Mouse (Mus musculus) MEL (cell line): ENCODE results near the gene Klf2. TPM values are rescaled to one million over a fixed set of nuclear protein-coding genes. Genes with fewer than 3 reads are reported as not detected.

Experiments
- DNase-seq: peaks from one replicate; pipeline ENCODE4 v3.0.0; 2011; ENCODE audit warnings: low read depth, low spot score
- H3K27ac ChIP-seq: 2 replicates; pipeline ENCODE4 v1.5.1; 2012; ENCODE audit warnings: low read depth, mild to moderate bottlenecking, control low read depth, low read length, moderate library complexity; ENCODE audit not compliant: control insufficient read depth
- H3K27me3 ChIP-seq, 2 experiments: fragments of 150-350 bp in 1 of 2; sonication (generic) in 1 of 2; 2 replicates each; pipeline ENCODE4 v1.6.1; 2012; ENCODE audit warnings: low read length in 2 of 2, mild to moderate bottlenecking in 2 of 2, improper control_type of control experiment in 1 of 2, moderate library complexity in 1 of 2; ENCODE audit not compliant: insufficient read depth in 2 of 2, control insufficient read depth in 1 of 2
- H3K36me3 ChIP-seq, 2 experiments: 2 replicates each; pipeline ENCODE4 v1.6.1; 2012 to 2014; ENCODE audit warnings: low read length in 2 of 2, improper control_type of control experiment in 1 of 2, inconsistent platforms in 1 of 2, mild to moderate bottlenecking in 1 of 2; ENCODE audit not compliant: insufficient read depth in 2 of 2, control insufficient read depth in 1 of 2
- H3K4me1 ChIP-seq, 2 experiments: fragments of 150-350 bp in 1 of 2; sonication (generic) in 1 of 2; 2 replicates each; pipeline ENCODE4 v1.6.1; 2012; ENCODE audit warnings: low read length in 2 of 2, improper control_type of control experiment in 1 of 2, mild to moderate bottlenecking in 1 of 2; ENCODE audit not compliant: insufficient read depth in 2 of 2, control insufficient read depth in 1 of 2
- H3K4me3 ChIP-seq, 2 experiments: fragments of 150-350 bp in 1 of 2; sonication (generic) in 1 of 2; 2 replicates each; pipeline ENCODE4 v1.5.1; 2012; ENCODE audit warnings: low read depth in 2 of 2, low read length in 2 of 2, mild to moderate bottlenecking in 2 of 2, moderate library complexity in 2 of 2, control low read depth in 1 of 2, improper control_type of control experiment in 1 of 2; ENCODE audit not compliant: control insufficient read depth in 1 of 2, insufficient read depth in 1 of 2
- H3K79me2 ChIP-seq: 2 replicates; pipeline ENCODE4 v1.6.1; 2012; ENCODE audit warnings: mild to moderate bottlenecking, low read length, moderate library complexity; ENCODE audit not compliant: control insufficient read depth, poor library complexity, insufficient read depth
- H3K9ac ChIP-seq: 2 replicates; pipeline ENCODE4 v1.6.1; 2012; ENCODE audit warnings: low read depth, mild to moderate bottlenecking, control low read depth, low read length, moderate library complexity; ENCODE audit not compliant: control insufficient read depth, poor library complexity, severe bottlenecking
- H3K9me3 ChIP-seq: fragments of 150-350 bp; sonication (generic); replicated peaks from 2 replicates; pipeline ENCODE4 v1.6.1; 2012; ENCODE audit warnings: mild to moderate bottlenecking, low read length, improper control_type of control experiment, moderate library complexity; ENCODE audit not compliant: insufficient read depth
- CHD1 ChIP-seq: IDR thresholded peaks from 2 replicates; pipeline ENCODE4 v1.6.1; 2012; ENCODE audit warnings: low read depth, mild to moderate bottlenecking, inconsistent platforms, low read length, improper control_type of control experiment
- CHD2 ChIP-seq: IDR thresholded peaks from 2 replicates; pipeline ENCODE4 v1.6.1; 2011; ENCODE audit warnings: low read length, improper control_type of control experiment
- CTCF ChIP-seq, 3 experiments: IDR thresholded peaks in 2 of 3; conservative IDR thresholded peaks in 1 of 3; 2 replicates each; pipeline ENCODE4 v1.5.1; 2011 to 2012; ENCODE audit warnings: low read length in 3 of 3, low read depth in 2 of 3, mild to moderate bottlenecking in 2 of 3, improper control_type of control experiment in 1 of 3, inconsistent platforms in 1 of 3, mixed read lengths in 1 of 3, moderate library complexity in 1 of 3; ENCODE audit not compliant: control insufficient read depth in 1 of 3, insufficient read depth in 1 of 3, poor library complexity in 1 of 3, severe bottlenecking in 1 of 3
- E2F4 ChIP-seq: IDR thresholded peaks from 2 replicates; pipeline ENCODE4 v1.6.1; 2011; ENCODE audit warnings: low read depth, low read length, improper control_type of control experiment, borderline replicate concordance
- ELF1 ChIP-seq: IDR thresholded peaks from 2 replicates; pipeline ENCODE4 v1.6.1; 2014; ENCODE audit warnings: low read depth, mild to moderate bottlenecking, inconsistent platforms, low read length, improper control_type of control experiment, moderate library complexity
- EP300 ChIP-seq, 2 experiments: IDR thresholded peaks; 2 replicates each; pipeline ENCODE4 v1.6.1; 2011; ENCODE audit warnings: improper control_type of control experiment in 2 of 2, low read length in 2 of 2, low read depth in 1 of 2, mild to moderate bottlenecking in 1 of 2
- ETS1 ChIP-seq: IDR thresholded peaks from 2 replicates; pipeline ENCODE4 v1.6.1; 2012; ENCODE audit warnings: low read depth, mild to moderate bottlenecking, inconsistent platforms, low read length, improper control_type of control experiment, moderate library complexity
- GABPA ChIP-seq: IDR thresholded peaks from 2 replicates; pipeline ENCODE4 v1.6.1; 2012; ENCODE audit warnings: low read depth, mild to moderate bottlenecking, inconsistent platforms, low read length, improper control_type of control experiment, moderate library complexity
- GATA1 ChIP-seq: IDR thresholded peaks from 2 replicates; pipeline ENCODE4 v1.6.1; 2011; ENCODE audit warnings: low read depth, low read length, improper control_type of control experiment
- HCFC1 ChIP-seq: IDR thresholded peaks from 2 replicates; pipeline ENCODE4 v1.6.1; 2012; ENCODE audit warnings: low read depth, mild to moderate bottlenecking, inconsistent platforms, low read length, improper control_type of control experiment, moderate library complexity
- JUND ChIP-seq: IDR thresholded peaks from 2 replicates; pipeline ENCODE4 v1.6.1; 2011; ENCODE audit warnings: low read depth, mild to moderate bottlenecking, improper control_type of control experiment, low read length
- KAT2A ChIP-seq: conservative IDR thresholded peaks from 2 replicates; pipeline ENCODE4 v1.6.1; 2012; ENCODE audit warnings: low read depth, low read length, improper control_type of control experiment, inconsistent platforms
- MAFK ChIP-seq: IDR thresholded peaks from 2 replicates; pipeline ENCODE4 v1.6.1; 2011; ENCODE audit warnings: low read depth, mild to moderate bottlenecking, low read length, improper control_type of control experiment, borderline replicate concordance
- MAX ChIP-seq: IDR thresholded peaks from 2 replicates; pipeline ENCODE4 v1.6.1; 2011; ENCODE audit warnings: low read length, improper control_type of control experiment
- MAZ ChIP-seq: IDR thresholded peaks from 2 replicates; pipeline ENCODE4 v1.6.1; 2012; ENCODE audit warnings: low read depth, mild to moderate bottlenecking, inconsistent platforms, low read length, improper control_type of control experiment
- MEF2A ChIP-seq: IDR thresholded peaks from 2 replicates; pipeline ENCODE4 v1.6.1; 2014; ENCODE audit warnings: low read depth, mild to moderate bottlenecking, inconsistent platforms, low read length, improper control_type of control experiment; ENCODE audit not compliant: poor library complexity, insufficient replicate concordance, severe bottlenecking; ENCODE audit errors: extremely low read depth
- MYB ChIP-seq: IDR thresholded peaks from 2 replicates; pipeline ENCODE4 v1.6.1; 2011; ENCODE audit warnings: mild to moderate bottlenecking, low read depth, low read length, improper control_type of control experiment
- MYC ChIP-seq: IDR thresholded peaks from 2 replicates; pipeline ENCODE4 v1.6.1; 2011; ENCODE audit warnings: low read depth, mild to moderate bottlenecking, low read length, improper control_type of control experiment, moderate library complexity
- POLR2A ChIP-seq, 2 experiments: IDR thresholded peaks; 2 replicates each; pipeline ENCODE4 v1.6.1; 2011 to 2012; ENCODE audit warnings: low read length in 2 of 2, mild to moderate bottlenecking in 2 of 2, control low read depth in 1 of 2, improper control_type of control experiment in 1 of 2, low read depth in 1 of 2, moderate library complexity in 1 of 2; ENCODE audit not compliant: control insufficient read depth in 1 of 2, insufficient read depth in 1 of 2, poor library complexity in 1 of 2
- POLR2AphosphoS2 ChIP-seq: IDR thresholded peaks from 2 replicates; pipeline ENCODE4 v1.6.1; 2011; ENCODE audit warnings: low read length, improper control_type of control experiment
- POLR2AphosphoS5 ChIP-seq: IDR thresholded peaks from 2 replicates; pipeline ENCODE4 v1.6.1; 2012; ENCODE audit warnings: low read depth, borderline replicate concordance, mild to moderate bottlenecking, inconsistent platforms, low read length, moderate library complexity, mixed read lengths
- RCOR1 ChIP-seq: IDR thresholded peaks from 2 replicates; pipeline ENCODE4 v1.6.1; 2012; ENCODE audit warnings: low read depth, mild to moderate bottlenecking, inconsistent platforms, low read length, improper control_type of control experiment
- SIN3A ChIP-seq: IDR thresholded peaks from 2 replicates; pipeline ENCODE4 v1.6.1; 2012; ENCODE audit warnings: low read length, improper control_type of control experiment, inconsistent platforms
- SMC3 ChIP-seq: IDR thresholded peaks from 2 replicates; pipeline ENCODE4 v1.6.1; 2011; ENCODE audit warnings: low read depth, low read length, improper control_type of control experiment
- TAL1 ChIP-seq: IDR thresholded peaks from 2 replicates; pipeline ENCODE4 v1.6.1; 2012; ENCODE audit warnings: mild to moderate bottlenecking, inconsistent platforms, low read length, moderate library complexity, mixed read lengths
- TBP ChIP-seq: IDR thresholded peaks from 2 replicates; pipeline ENCODE4 v1.8.0; 2011; ENCODE audit warnings: low read depth, low read length, improper control_type of control experiment
- TCF12 ChIP-seq: IDR thresholded peaks from 2 replicates; pipeline ENCODE4 v1.6.1; 2014; ENCODE audit warnings: low read depth, mild to moderate bottlenecking, inconsistent platforms, low read length, improper control_type of control experiment, moderate library complexity
- USF1 ChIP-seq: IDR thresholded peaks from 2 replicates; pipeline ENCODE4 v1.6.1; 2014; ENCODE audit warnings: low read depth, mild to moderate bottlenecking, inconsistent platforms, low read length, improper control_type of control experiment, moderate library complexity
- USF2 ChIP-seq, 2 experiments: IDR thresholded peaks; 2 replicates each; pipeline ENCODE4 v1.6.1; 2011 to 2012; ENCODE audit warnings: improper control_type of control experiment in 2 of 2, low read length in 2 of 2, borderline replicate concordance in 1 of 2, inconsistent platforms in 1 of 2, low read depth in 1 of 2, mild to moderate bottlenecking in 1 of 2; ENCODE audit not compliant: insufficient read depth in 1 of 2
- ZC3H11A ChIP-seq: IDR thresholded peaks from 2 replicates; pipeline ENCODE4 v1.6.1; 2012; ENCODE audit warnings: low read depth, mild to moderate bottlenecking, inconsistent platforms, low read length, improper control_type of control experiment
- ZKSCAN1 ChIP-seq: IDR thresholded peaks from 2 replicates; pipeline ENCODE4 v1.6.1; 2012; ENCODE audit warnings: low read depth, mild to moderate bottlenecking, inconsistent platforms, low read length, improper control_type of control experiment, moderate library complexity
- ZNF384 ChIP-seq: IDR thresholded peaks from 2 replicates; pipeline ENCODE4 v1.6.1; 2012; ENCODE audit warnings: low read depth, mild to moderate bottlenecking, inconsistent platforms, low read length, improper control_type of control experiment
- polyA plus RNA-seq, 2 experiments: library from polyadenylated mRNA; stranded (reverse) in 1 of 2; unstranded in 1 of 2; fragments of >175 nt in 1 of 2; fragments of >200 nt in 1 of 2; gene quantifications; 2 replicates each; pipeline versions ENCODE4 v1.2.1 to v1.2.4; 2012; ENCODE audit warnings: low replicate concordance in 2 of 2, low read depth in 1 of 2; ENCODE audit not compliant: insufficient read length in 2 of 2, insufficient read depth in 1 of 2, missing spikeins in 1 of 2
- total RNA-seq: library from RNA; depleted of rRNA; stranded (reverse); fragments of 300-350 nt; gene quantifications from 2 replicates; pipeline ENCODE4 v1.2.3, GENCODE M21; 2012

Klf2 gene
- total and polyA plus RNA-seq, 3 experiments = not detected

DNA sequence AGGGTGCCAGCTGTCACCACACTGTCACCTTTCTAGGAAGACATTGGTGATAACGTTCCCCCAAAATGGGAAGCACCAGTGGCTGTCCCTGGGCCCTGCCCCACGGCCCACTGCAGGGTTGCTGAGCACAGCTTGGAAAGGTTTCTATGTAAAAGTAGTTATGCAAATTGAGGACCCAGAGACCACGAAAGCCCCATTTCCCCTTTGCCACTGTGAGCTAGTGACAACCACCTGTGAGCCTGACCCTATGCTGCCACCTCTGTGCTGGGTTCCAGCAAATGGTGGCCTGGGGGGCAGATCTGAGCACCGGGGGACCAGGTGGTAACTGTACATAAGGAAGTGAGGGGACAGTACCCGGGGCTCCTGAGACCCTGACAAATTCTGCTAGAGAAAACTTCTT lies 45.0 kb upstream of the Klf2 start:
- no peak overlapping the region for H3K27ac ChIP-seq
- no peaks in the 10 kb centered on the region for H3K27me3 ChIP-seq
- TF ChIP-seq SMC3 (no peak), ETS1 (no peak), ZC3H11A (no peak), HCFC1 (no peak)
- TF ChIP-seq, all 39 proteins: peak for 0
- H3K9ac ChIP-seq = no peak overlapping the region
- no peaks in the 10 kb centered on the region for H3K9me3 ChIP-seq
- H3K79me2 ChIP-seq = no peaks in the 10 kb centered on the region
- peaks cover 0 to 21% of the 10 kb centered on the region in 2 experiments; a peak in 2 of 4 replicates for H3K36me3 ChIP-seq
- no peak for DNase-seq
- no peak overlapping the region for H3K4me3 ChIP-seq
- H3K4me1 ChIP-seq = peaks cover 6 to 34% of the 10 kb centered on the region in 2 experiments; a peak in 3 of 4 replicates

DNA sequence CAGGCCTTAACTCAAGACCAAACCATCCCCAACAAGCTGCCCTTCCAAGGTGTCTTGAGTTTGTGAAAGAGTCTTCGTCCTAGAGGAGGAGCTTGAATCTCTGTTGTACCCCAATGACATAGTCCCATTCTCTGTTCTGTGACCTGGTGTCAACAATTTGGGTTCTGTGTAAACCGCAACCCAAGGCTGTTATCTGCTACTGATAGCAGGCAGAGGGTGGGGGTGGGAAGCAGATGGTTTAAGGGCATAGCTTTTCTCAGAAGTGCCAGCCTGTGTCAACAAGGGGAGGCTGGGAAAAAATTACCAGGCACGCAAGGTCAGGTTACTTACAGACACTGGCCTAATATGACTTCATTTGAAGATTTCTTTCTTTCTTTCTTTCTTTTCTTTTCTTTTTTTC lies 41.6 kb upstream of the Klf2 start:
- H3K4me3 ChIP-seq = no peak overlapping the region
- H3K79me2 ChIP-seq = no peaks in the 10 kb centered on the region
- DNase-seq = peak; percentile 62
- H3K9ac ChIP-seq = no peak overlapping the region
- peaks cover 0 to 1% of the 10 kb centered on the region in 2 experiments; a peak in 1 of 4 replicates for H3K27me3 ChIP-seq
- peaks cover 0 to 8% of the 10 kb centered on the region in 2 experiments; a peak in 2 of 4 replicates for H3K36me3 ChIP-seq
- no peaks in the 10 kb centered on the region for H3K9me3 ChIP-seq
- H3K27ac ChIP-seq = no peak overlapping the region
- peaks cover 6 to 18% of the 10 kb centered on the region in 2 experiments; a peak in 3 of 4 replicates for H3K4me1 ChIP-seq
- TF ChIP-seq TBP (no peak), USF1 (no peak), HCFC1 (no peak), GABPA (no peak), SIN3A (peak; percentile 60), GATA1 (peak; percentile 85), SMC3 (no peak), ZKSCAN1 (no peak), E2F4 (no peak), CHD2 (no peak), MYC (no peak), RCOR1 (peak; percentile 89), MEF2A (no peak), USF2 (IDR thresholded peaks at IDR 0.05; ENCODE audit: borderline replicate concordance in 1 of 2, insufficient read depth in 1 of 2, low read depth in 1 of 2, low read length in 2 of 2) (no peak), CHD1 (no peak), EP300 (IDR thresholded peaks at IDR 0.05; ENCODE audit: low read depth in 1 of 2, low read length in 2 of 2) (peak; percentile 72 to 80), ZNF384 (peak; percentile 76), ZC3H11A (no peak), JUND (no peak), TAL1 (peak; percentile 58), POLR2AphosphoS5 (no peak), POLR2AphosphoS2 (no peak), MYB (no peak), TCF12 (peak; percentile 83), ELF1 (no peak), MAZ (peak; percentile 59; the same call in 1 of the 2 replicates), POLR2A (IDR thresholded peaks at IDR 0.05; ENCODE audit: control insufficient read depth in 1 of 2, insufficient read depth in 1 of 2, low read depth in 1 of 2, low read length in 2 of 2, poor library complexity in 1 of 2) (no peak), MAFK (peak; percentile 41; the same call in 1 of the 2 replicates), MAX (no peak), ETS1 (peak; percentile 69; the same call in 1 of the 2 replicates), CTCF (IDR thresholded peaks at IDR 0.05 in 2 of 3, conservative IDR thresholded peaks at IDR 0.05 in 1 of 3; ENCODE audit: control insufficient read depth in 1 of 3, insufficient read depth in 1 of 3, low read depth in 2 of 3, low read length in 3 of 3, poor library complexity in 1 of 3, severe bottlenecking in 1 of 3) (no peak), KAT2A (no peak)
